Mouse (Mus musculus) forebrain, embryonic 16.5 days (tissue): ENCODE results near the gene Anln. TPM values are rescaled to one million over a fixed set of nuclear protein-coding genes. Genes with fewer than 3 reads are reported as not detected.
"Not testable (repeated sequence)": the region's sequence is repeated elsewhere in the genome, so short reads cannot be mapped to it uniquely, and the experiment has no call there.

Source experiments
- ATAC-seq: fragments of 200-750 bp; cut with Nextera tagmentation; 2 replicates; pipeline ENCODE4 v1.8.0; 2017; ENCODE audit warnings: mild to moderate bottlenecking, moderate library complexity
- H3K27ac ChIP-seq: fragments of 300-500 bp; sonication (generic); 2 replicates; pipeline ENCODE4 v1.5.1; 2014; ENCODE audit warnings: low read length, control low read depth
- H3K27me3 ChIP-seq: fragments of 300-500 bp; sonication (generic); replicated peaks from 2 replicates; pipeline ENCODE4 v1.6.1; 2014; ENCODE audit warnings: low read length; ENCODE audit not compliant: control insufficient read depth, insufficient read depth
- H3K36me3 ChIP-seq: fragments of 300-500 bp; sonication (generic); 2 replicates; pipeline ENCODE4 v1.6.1; 2014; ENCODE audit not compliant: control insufficient read depth, insufficient read depth
- H3K4me1 ChIP-seq: fragments of 300-500 bp; sonication (generic); replicated peaks from 2 replicates; pipeline ENCODE4 v1.6.1; 2014; ENCODE audit warnings: low read length; ENCODE audit not compliant: control insufficient read depth, insufficient read depth
- H3K4me2 ChIP-seq: fragments of 300-500 bp; sonication (generic); 2 replicates; pipeline ENCODE4 v1.6.1; 2014; ENCODE audit warnings: mild to moderate bottlenecking, low read length, control low read depth
- H3K4me3 ChIP-seq: fragments of 300-500 bp; sonication (generic); replicated peaks from 2 replicates; pipeline ENCODE4 v1.5.1; 2014; ENCODE audit warnings: mild to moderate bottlenecking, low read length, control low read depth
- H3K9ac ChIP-seq: fragments of 300-500 bp; sonication (generic); replicated peaks from 2 replicates; pipeline ENCODE4 v1.6.1; 2014; ENCODE audit warnings: low read depth, low read length, control low read depth
- H3K9me3 ChIP-seq: fragments of 300-500 bp; sonication (generic); 2 replicates; pipeline ENCODE4 v1.6.1; 2016; ENCODE audit warnings: low read length; ENCODE audit not compliant: control insufficient read depth
- WGBS: fragments of 180-500 bp; shearing (Covaris S2); extraction: QIAGEN DNeasy Blood & Tissue Kit; methylation state at CpG from one replicate; pipeline ENCODE4 v1.1.7; 2014; 5-methylcytosine and 5-hydroxymethylcytosine counted together
- polyA plus RNA-seq: library from polyadenylated mRNA; unstranded; fragments of >200 nt; fragmentation: Nextera tagmentation; extraction: Ambion mirVana; gene quantifications from 2 replicates; pipeline ENCODE4 v1.2.1, GENCODE M21; 2015

Gene Anln
- polyA plus RNA-seq, 1 experiment from 2014 or later = 10.6 TPM

DNA sequence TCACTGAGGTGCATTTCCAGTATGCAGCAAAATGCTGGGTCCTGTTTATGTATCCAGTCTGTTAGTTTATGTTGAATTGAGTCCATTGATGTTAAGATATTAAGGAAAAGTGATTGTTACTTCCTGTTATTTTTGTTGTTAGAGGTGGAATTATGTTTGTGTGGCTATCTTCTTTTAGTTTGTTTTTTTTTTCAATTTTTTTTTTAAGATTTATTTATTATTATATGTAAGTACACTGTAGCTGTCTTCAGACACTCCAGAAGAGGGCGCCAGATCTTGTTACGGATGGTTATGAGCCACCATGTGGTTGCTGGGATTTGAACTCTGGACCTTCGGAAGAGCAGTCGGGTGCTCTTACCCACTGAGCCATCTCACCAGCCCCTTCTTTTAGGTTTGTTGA is 18.6 kb upstream of the Anln start:
- WGBS = 97% methylated on average over 2 of the region's 4 CpGs
- not testable (repeated sequence) for H3K4me1 ChIP-seq, H3K9me3 ChIP-seq, H3K4me3 ChIP-seq, ATAC-seq, H3K9ac ChIP-seq, H3K27ac ChIP-seq, H3K27me3 ChIP-seq, H3K36me3 ChIP-seq, H3K4me2 ChIP-seq

DNA sequence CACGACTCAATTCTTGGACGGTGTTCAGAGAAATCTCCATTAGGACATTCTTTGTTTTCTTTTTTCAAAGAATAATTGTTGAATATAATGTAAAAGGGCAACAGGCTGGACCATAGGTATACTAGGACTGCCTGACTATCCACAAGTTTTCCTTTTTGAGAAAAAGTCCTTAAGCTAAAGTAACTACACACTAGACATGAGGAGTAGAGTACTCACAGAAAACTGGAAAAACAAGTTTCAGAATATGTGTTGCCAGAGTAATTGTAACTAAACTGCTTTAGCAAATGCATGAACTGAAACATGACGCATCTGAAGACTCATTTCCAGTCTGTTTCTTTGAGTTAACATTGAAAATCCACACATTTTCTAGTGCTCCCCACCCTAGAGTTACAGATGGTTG is 16.4 kb upstream of the Anln start:
- H3K4me2 ChIP-seq = no peak overlapping the region
- no peak overlapping the region for H3K27ac ChIP-seq
- no peak overlapping the region for H3K4me3 ChIP-seq
- H3K27me3 ChIP-seq = no peaks in the 10 kb centered on the region
- no peaks in the 10 kb centered on the region for H3K9me3 ChIP-seq
- WGBS = 81% methylated on average over 3 of the region's 3 CpGs
- no peaks in the 10 kb centered on the region for H3K4me1 ChIP-seq
- H3K9ac ChIP-seq = no peak overlapping the region
- no peak for ATAC-seq
- H3K36me3 ChIP-seq = no peaks in the 10 kb centered on the region

DNA sequence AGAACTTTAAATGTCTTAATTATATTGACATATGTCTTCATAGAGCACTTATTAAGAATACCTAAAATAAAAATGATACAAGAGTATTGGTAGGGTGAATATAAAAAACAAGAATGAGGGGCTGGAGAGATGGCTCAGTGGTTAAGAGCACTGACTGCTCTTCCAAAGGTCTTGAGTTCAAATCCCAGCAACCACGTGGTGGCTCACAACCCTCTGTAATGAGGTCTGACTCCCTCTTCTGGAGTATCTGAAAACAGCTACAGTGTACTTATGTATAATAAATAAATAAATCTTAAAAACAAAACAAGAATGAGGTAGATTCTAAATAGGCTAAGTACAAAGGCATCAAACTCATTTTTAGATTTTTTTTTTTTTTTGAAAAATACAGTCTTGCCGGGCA is 14.5 kb upstream of the Anln start:
- not testable (repeated sequence) for H3K4me2 ChIP-seq, H3K9ac ChIP-seq, H3K27ac ChIP-seq, ATAC-seq, H3K4me1 ChIP-seq, H3K9me3 ChIP-seq, H3K27me3 ChIP-seq, H3K4me3 ChIP-seq, H3K36me3 ChIP-seq
- WGBS = 68% methylated on average over 2 of the region's 2 CpGs

DNA sequence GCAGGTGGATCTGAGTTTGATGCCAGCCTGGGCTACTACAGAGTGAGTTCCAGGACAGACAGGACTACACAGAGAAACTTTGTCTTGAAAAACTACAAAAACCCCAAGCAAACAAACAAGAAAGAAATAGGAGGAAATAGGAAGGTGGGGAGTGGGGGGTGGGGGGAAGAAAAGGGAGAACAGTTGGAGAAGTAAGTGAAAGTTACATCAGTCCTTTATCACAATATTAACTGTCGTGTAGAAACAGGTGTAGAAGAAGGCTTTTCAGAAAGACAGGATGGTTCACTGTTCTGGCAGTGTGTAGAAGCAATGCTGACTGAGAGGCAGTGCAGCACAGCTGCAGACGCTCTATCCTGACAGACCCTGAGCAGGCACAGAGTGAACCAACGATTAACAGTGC is 14.0 kb upstream of the Anln start:
- H3K4me2 ChIP-seq = no peak overlapping the region
- no peak overlapping the region for H3K27ac ChIP-seq
- no peak overlapping the region for H3K4me3 ChIP-seq
- WGBS = 80% methylated on average over 3 of the region's 3 CpGs
- H3K36me3 ChIP-seq = no peaks in the 10 kb centered on the region
- H3K9ac ChIP-seq = no peak overlapping the region
- no peaks in the 10 kb centered on the region for H3K27me3 ChIP-seq
- no peak for ATAC-seq
- H3K4me1 ChIP-seq = no peaks in the 10 kb centered on the region
- no peaks in the 10 kb centered on the region for H3K9me3 ChIP-seq

DNA sequence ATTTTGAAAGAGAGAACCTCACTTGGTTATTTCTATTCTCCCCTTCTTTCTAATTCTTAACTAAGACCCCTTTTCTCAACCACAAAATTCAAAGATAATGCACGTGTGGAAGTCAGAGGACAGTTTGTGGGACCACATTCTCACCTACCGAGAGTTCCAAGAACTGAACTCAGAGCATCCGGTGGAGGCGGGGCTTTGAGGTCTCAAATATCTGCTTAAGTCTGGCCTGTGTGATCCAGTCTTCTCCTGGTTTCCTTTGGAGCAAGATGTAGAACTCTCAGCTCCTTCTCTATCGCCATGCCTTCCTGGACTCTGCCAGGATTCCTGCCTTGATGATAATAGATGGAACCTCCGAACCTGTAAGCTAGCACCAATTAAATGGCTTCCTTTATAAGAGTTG is 13.0 kb upstream of the Anln start:
- no peak for ATAC-seq
- 90% methylated on average over 6 of the region's 6 CpGs for WGBS
- no peak overlapping the region for H3K9ac ChIP-seq
- no peak overlapping the region for H3K4me3 ChIP-seq
- no peaks in the 10 kb centered on the region for H3K36me3 ChIP-seq
- no peaks in the 10 kb centered on the region for H3K9me3 ChIP-seq
- H3K27ac ChIP-seq = no peak overlapping the region
- H3K4me2 ChIP-seq = no peak overlapping the region
- no peaks in the 10 kb centered on the region for H3K4me1 ChIP-seq
- H3K27me3 ChIP-seq = no peaks in the 10 kb centered on the region

DNA sequence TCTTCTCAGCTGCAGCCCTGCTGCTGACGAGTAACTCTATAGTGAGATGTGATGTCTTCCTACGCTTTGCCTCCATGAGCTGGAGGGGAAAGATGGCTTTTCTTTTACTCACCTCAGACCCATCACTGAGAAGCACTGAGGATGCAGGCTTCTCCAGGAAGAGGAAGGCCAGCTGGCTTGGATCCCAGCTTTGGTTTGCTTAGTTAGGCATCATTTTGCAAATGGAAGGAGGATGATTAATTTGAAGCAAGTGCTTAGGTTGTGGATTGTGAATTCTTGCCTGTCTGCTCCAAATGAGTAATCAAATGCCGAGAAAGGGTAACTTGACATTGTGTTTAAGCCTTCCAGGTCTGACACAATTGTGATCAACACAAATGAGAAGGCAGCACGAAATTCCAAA is 10.0 kb upstream of the Anln start:
- no peaks in the 10 kb centered on the region for H3K36me3 ChIP-seq
- ATAC-seq = no peak
- no peaks in the 10 kb centered on the region for H3K9me3 ChIP-seq
- no peak overlapping the region for H3K4me2 ChIP-seq
- no peak overlapping the region for H3K9ac ChIP-seq
- WGBS = 66% methylated on average over 4 of the region's 4 CpGs
- no peaks in the 10 kb centered on the region for H3K4me1 ChIP-seq
- H3K27me3 ChIP-seq = no peaks in the 10 kb centered on the region
- H3K27ac ChIP-seq = no peak overlapping the region
- no peak overlapping the region for H3K4me3 ChIP-seq

DNA sequence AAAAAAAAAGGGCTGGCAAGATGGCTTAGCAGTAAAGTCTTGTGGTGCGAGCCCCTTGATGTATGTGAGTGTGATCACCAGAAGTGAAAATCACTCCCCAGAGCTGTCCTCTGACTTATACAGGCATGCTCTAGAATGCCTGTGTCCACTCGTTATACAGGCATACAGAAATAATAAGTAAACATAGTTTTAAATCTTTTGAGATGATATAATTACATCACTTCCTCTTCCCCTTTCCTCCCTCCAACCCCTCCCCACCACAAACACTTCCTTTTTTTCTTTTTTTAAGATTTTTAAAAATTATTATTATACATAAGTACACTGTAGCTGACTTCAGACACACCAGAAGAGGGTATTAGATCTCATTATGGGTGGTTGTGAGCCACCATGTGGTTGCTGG is 5.7 kb upstream of the Anln start:
- no peak overlapping the region for H3K4me2 ChIP-seq
- no peak for ATAC-seq
- H3K9ac ChIP-seq = no peak overlapping the region
- no peak overlapping the region for H3K27ac ChIP-seq
- no peaks in the 10 kb centered on the region for H3K9me3 ChIP-seq
- no peaks in the 10 kb centered on the region for H3K27me3 ChIP-seq
- 89% methylated on average over 2 of the region's 2 CpGs for WGBS
- H3K36me3 ChIP-seq = no peaks in the 10 kb centered on the region
- H3K4me3 ChIP-seq = no peak overlapping the region
- peaks cover under 1% of the 10 kb centered on the region; the same call in 1 of the 2 replicates for H3K4me1 ChIP-seq

DNA sequence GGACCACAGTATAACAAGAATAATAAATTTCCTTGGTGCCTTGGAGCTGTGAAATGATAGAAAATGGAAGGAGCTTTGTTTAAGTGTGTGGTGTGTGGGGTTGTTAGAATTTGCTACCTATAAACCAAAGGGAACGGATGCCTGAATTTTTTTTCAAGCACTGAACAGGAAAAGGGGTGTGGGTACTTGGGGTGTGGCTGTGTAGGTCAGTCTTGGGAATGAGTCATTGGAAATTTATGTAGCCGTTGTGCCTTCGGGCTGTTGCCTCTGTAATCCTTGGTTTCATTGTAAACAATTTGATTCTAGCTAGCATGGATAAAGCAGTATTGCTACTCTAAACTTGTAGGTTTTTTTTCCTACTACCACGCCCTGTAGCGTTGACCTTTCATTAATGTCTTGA is 1.4 kb upstream of the Anln start:
- H3K4me2 ChIP-seq = no peak overlapping the region
- no peak overlapping the region for H3K9ac ChIP-seq
- H3K27ac ChIP-seq = no peak overlapping the region
- H3K4me3 ChIP-seq = no peak overlapping the region
- no peak for ATAC-seq
- H3K36me3 ChIP-seq = no peaks in the 10 kb centered on the region
- no peaks in the 10 kb centered on the region for H3K27me3 ChIP-seq
- peaks cover 11% of the 10 kb centered on the region for H3K4me1 ChIP-seq
- no peaks in the 10 kb centered on the region for H3K9me3 ChIP-seq
- WGBS = 91% methylated on average over 5 of the region's 5 CpGs

DNA sequence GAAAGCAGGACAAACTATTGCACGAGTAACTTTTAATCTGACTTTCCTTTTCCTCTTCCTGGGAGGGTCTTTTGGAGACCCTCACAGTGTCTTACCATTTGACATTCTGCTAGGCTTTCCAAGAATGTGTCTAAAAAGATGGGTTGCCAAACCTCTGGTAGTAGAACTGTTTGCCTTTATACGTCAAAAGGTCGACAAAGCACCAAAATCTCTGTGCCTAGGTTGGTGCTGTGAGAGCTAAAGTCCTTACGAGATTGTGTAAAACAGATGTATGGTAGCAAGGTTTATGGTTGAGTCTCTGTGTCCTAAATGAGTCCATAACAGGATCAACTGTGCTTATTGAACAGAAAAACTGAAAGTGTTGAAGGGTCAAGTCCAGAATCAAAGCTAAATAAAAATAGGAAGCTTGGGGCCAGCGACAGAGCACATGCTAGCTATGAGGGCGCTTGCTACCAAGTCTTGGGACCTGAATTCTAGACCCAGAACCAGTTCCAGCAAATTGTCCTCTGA is 803 bp upstream of the Anln start:
- peaks cover 11% of the 10 kb centered on the region for H3K4me1 ChIP-seq
- peak overlapping the region; percentile 88 for H3K4me2 ChIP-seq
- 70% methylated on average over 6 of the region's 6 CpGs for WGBS
- H3K36me3 ChIP-seq = no peaks in the 10 kb centered on the region
- ATAC-seq = no peak
- H3K9ac ChIP-seq = no peak overlapping the region; the same call in 1 of the 2 replicates
- H3K27me3 ChIP-seq = no peaks in the 10 kb centered on the region
- H3K4me3 ChIP-seq = peak overlapping the region; percentile 83
- H3K9me3 ChIP-seq = no peaks in the 10 kb centered on the region
- no peak overlapping the region for H3K27ac ChIP-seq

DNA sequence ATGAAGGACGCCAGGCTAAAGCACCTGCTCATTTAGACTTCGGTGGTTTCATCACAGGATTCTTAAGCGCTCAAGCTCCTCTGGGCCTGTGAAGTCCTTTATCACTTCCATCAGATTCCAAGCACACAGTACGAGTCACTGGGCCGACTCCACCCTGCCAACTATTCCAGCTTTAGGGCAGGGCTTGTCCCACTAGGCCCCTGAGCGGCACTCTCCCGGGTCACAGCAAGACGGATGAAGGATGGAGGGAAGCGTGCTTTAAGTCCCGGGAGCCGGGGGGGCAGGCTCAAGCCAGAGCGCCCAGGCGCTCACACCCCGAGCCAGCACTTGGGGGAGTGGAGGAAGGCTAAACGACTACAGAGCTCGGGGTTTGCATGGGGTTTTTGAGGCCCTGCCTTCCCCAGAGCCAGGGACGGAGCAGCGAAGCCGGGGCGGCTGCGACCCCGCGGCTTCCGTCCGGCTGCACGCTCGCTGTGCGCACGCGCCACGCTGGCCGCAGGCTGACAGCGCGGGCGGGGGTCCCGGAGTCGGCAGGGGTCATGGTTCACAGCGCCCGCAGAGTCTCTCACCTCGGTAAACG is 497 bp downstream of the Anln start:
- H3K9ac ChIP-seq = peak overlapping the region; percentile 90
- H3K4me1 ChIP-seq = peaks cover 11% of the 10 kb centered on the region
- ATAC-seq = peak; percentile 66

More for the DNA sequence above, 497 bp downstream of the Anln start:
- Histone ChIP-seq H3K4me3 (peak overlapping the region; percentile 83), H3K9me3 (no peaks in the 10 kb centered on the region), H3K36me3 (no peaks in the 10 kb centered on the region), H3K4me2 (peak overlapping the region; percentile 88), H3K27ac (peak overlapping the region; percentile 53; the same call in 1 of the 2 replicates), H3K27me3 (no peaks in the 10 kb centered on the region)
- under 1% methylated on average over 41 of the region's 41 CpGs for WGBS
